Mouse (Mus musculus) frontal cortex, adult 2 months (tissue): ENCODE results near the gene Oser1. TPM values are rescaled to one million over a fixed set of nuclear protein-coding genes. Genes with fewer than 3 reads are reported as not detected.

Experiments used
- DNase-seq, 2 experiments: peaks; one replicate each; pipeline ENCODE4 v3.0.0; 2022; ENCODE audit warnings: low spot score in 1 of 2; ENCODE audit errors: extremely low spot score in 1 of 2
- polyA plus RNA-seq: library from polyadenylated mRNA; depleted of rRNA; stranded (reverse); fragments of >200 nt; gene quantifications from 2 replicates; pipeline ENCODE4 v1.2.3, GENCODE M21; 2012; rRNA removed

Oser1 gene
- polyA plus RNA-seq, 1 experiment = 26.0 TPM

GRCm38 (mm10) chr2:163362940-163363921, 61.3 kb downstream of the Oser1 start:
- no peak for DNase-seq

DNA sequence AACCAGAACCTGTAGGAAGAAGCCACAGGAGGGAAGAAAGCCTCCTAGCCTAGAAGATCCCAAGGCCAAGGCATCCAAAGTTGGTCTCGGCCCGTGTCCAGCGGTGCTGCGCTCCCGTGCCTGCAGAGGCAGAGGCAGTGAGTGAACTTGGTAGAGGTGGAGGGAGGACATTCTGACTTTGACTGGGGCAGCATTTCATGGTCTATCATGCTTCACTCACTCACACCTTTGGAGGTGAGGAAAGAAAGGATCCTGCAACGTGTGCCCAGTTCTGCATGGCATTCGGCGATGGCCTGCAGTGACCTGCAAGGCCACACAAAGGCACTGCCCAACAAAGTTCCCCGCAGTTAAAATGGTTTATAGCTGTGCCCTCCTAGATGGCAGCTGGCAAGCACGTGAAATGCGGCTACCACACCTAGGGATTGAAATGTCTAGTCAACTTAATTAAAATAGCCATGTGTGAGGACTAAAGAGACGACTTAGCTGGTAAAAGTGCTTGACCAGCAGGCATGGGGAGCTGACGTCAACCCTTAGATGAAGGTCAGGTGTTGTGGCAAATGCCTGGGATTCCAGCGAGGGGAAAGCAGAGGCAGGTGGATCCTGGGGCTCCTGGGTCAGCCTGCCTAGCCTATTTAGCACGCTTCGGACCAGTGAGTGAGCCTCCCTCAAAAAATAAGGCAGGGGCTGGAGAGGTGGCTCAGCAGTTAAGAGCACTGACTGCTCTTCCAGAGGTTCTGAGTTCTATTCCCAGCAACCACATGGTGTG, 63.5 kb downstream of the Oser1 start:
- no peak for DNase-seq

- no peak for DNase-seq
Measured at GRCm38 (mm10) chr2:163359253-163359652, 65.2 kb downstream of the Oser1 start.

- no peak for DNase-seq
Measured at GRCm38 (mm10) chr2:163358662-163359061, 65.8 kb downstream of the Oser1 start.

DNA sequence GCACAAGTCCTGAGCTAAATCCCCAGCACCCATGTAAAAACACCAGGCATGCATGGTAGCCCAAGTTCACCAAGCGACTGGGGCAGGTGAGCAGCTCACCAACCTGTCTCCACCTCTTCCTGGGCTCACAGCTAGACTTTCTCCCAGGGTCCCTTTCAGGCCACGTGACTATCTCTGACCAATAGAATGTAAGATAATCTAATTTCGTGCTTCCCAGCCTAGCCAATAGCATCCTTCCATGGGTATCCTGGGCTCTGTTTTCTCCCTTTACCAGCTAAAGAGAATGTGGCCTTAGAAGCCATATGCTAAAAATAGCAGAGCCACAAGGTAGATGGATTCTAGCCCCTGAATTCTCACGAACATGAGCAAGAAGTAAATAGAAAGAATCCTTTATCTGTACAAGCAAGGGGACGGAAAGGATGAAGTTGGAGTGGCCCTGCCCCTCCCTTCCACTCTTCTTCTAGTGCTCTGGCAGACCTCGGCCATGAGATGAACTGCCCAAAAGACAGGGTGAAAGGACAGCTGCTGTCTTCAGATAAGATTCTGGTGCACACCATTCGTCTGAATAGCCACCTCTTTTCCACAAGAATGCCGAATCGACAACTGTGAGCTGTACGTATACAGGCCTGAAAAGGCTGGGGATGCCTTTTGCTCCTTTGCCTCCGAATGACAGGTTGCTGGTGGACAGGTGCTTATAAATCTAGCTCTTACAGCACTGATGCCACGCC, 68.2 kb downstream of the Oser1 start:
- no peak for DNase-seq

Other genes with a start within 250 kb of the Oser1 start
- gene Tox2, start 221.6 kb downstream of the Oser1 start, polyA plus RNA-seq = 29.3 and 31.9 TPM in 2 replicates
- 0.64 and 0.78 TPM in 2 replicates for gene Jph2, start 26.7 kb downstream of the Oser1 start, polyA plus RNA-seq
- 89.3 and 90.1 TPM in 2 replicates for gene Gdap1l1, start 13.8 kb upstream of the Oser1 start, polyA plus RNA-seq
- gene Fitm2, start 47.9 kb upstream of the Oser1 start, polyA plus RNA-seq = 10.3 and 11.2 TPM in 2 replicates
- gene R3hdml, start 67.6 kb upstream of the Oser1 start, polyA plus RNA-seq = 0.08 TPM in 1 of 2 replicates, not detected in the other
- gene Hnf4a, start 82.1 kb upstream of the Oser1 start, polyA plus RNA-seq = not detected in 2 replicates
- 44.2 and 47.2 TPM in 2 replicates for gene Ttpal, start 177.6 kb upstream of the Oser1 start, polyA plus RNA-seq
- 167 and 199 TPM in 2 replicates for gene Serinc3, start 220.4 kb upstream of the Oser1 start, polyA plus RNA-seq
- 194 and 214 TPM in 2 replicates for gene Pkig, start 233.7 kb upstream of the Oser1 start, polyA plus RNA-seq